Mouse (Mus musculus): Measurements from ENCODE around the gene Wbp1. TPM values are rescaled to one million over a fixed set of nuclear protein-coding genes. Genes with fewer than 3 reads are reported as not detected.
A peak's percentile ranks its signal among the peaks of the same experiment; 100 is the strongest.

Gene Wbp1
- total and polyA plus RNA-seq, 3 experiments = 19.3 to 27.5 (median 24.1) TPM

- in situ Hi-C loops (cut with MboI; ENCODE audit: low pct_ligation_motif_present, low pct_unique_long_range_greater_than_20kb, low sequenced_read_pairs) (no loop called here), dilution Hi-C loops (cut with MboI; ENCODE audit: extremely low pct_ligation_motif_present, extremely low pct_unique_long_range_greater_than_20kb, low sequenced_read_pairs) (no loop called here)
- H3K9ac ChIP-seq (ENCODE audit: insufficient read depth, low read depth) = peak overlapping the region; percentile 59
- peaks cover 3 to 19% of the 10 kb centered on the region in 2 experiments; a peak in 3 of 4 replicates for H3K4me1 ChIP-seq (ENCODE audit: control insufficient read depth in 1 of 2, insufficient read depth in 2 of 2)
- peaks cover 3% of the 10 kb centered on the region for H3K27me3 ChIP-seq (replicated peaks)
- DNase-seq (ENCODE audit: extremely low read depth) = peak; percentile 97
- H3K36me3 ChIP-seq (replicated peaks in 1 of 2; ENCODE audit: control insufficient read depth in 1 of 2, insufficient read depth in 1 of 2, low read length in 1 of 2) = peaks cover 11 to 34% of the 10 kb centered on the region in 2 experiments
- no peaks in the 10 kb centered on the region for H3K79me2 ChIP-seq (replicated peaks; ENCODE audit: control insufficient read depth, extremely low read depth, insufficient read depth, poor library complexity, severe bottlenecking)
- TF ChIP-seq TCF12 (IDR thresholded peaks at IDR 0.05; ENCODE audit: low read depth, low read length) = peak; percentile 26
- no peak for TF ChIP-seq CHD1 (IDR thresholded peaks at IDR 0.05; ENCODE audit: low read depth, low read length)
- TF ChIP-seq ELF1 (IDR thresholded peaks at IDR 0.05; ENCODE audit: low read depth, low read length) = peak; percentile 94
- no peak for TF ChIP-seq USF2 (conservative IDR thresholded peaks at IDR 0.05; ENCODE audit: low read depth, low read length)
- peak in 1 of 2 experiments; percentile 82; a peak in 2 of 4 replicates for TF ChIP-seq CTCF (conservative IDR thresholded peaks at IDR 0.05 in 1 of 2, IDR thresholded peaks at IDR 0.05 in 1 of 2; ENCODE audit: low read depth in 2 of 2, low read length in 2 of 2)
- 0 out of 2 replicates have a peak, but pooled peaks have one; percentile 42 for TF ChIP-seq KAT2A (IDR thresholded peaks at IDR 0.05; ENCODE audit: insufficient replicate concordance, low read length)
- peak; percentile 17; the same call in 1 of the 2 replicates for TF ChIP-seq IRF4 (IDR thresholded peaks at IDR 0.05; ENCODE audit: low read depth, low read length)
- no peak for TF ChIP-seq ZKSCAN1 (IDR thresholded peaks at IDR 0.05; ENCODE audit: borderline replicate concordance, low read depth, low read length)
- 0 out of 2 replicates have a peak, but pooled peaks have one; percentile 22 for TF ChIP-seq MYC (IDR thresholded peaks at IDR 0.05; ENCODE audit: low read depth, low read length)
- TF ChIP-seq JUND (conservative IDR thresholded peaks at IDR 0.05; ENCODE audit: low read depth, low read length) = no peak
- no peak for TF ChIP-seq ZMIZ1 (IDR thresholded peaks at IDR 0.05; ENCODE audit: low read depth, low read length)
- TF ChIP-seq POLR2A (IDR thresholded peaks at IDR 0.05; ENCODE audit: low read depth, low read length) = peak; percentile 66
- no peak for TF ChIP-seq TBP (conservative IDR thresholded peaks at IDR 0.05; ENCODE audit: low read depth, low read length)
- TF ChIP-seq MAX (IDR thresholded peaks at IDR 0.05; ENCODE audit: low read length) = 0 out of 2 replicates have a peak, but pooled peaks have one; percentile 17
- TF ChIP-seq SMC3 (IDR thresholded peaks at IDR 0.05; ENCODE audit: low read depth, low read length) = peak; percentile 84
- no peak for TF ChIP-seq MEF2A (IDR thresholded peaks at IDR 0.05; ENCODE audit: borderline replicate concordance, low read depth, low read length)
- TF ChIP-seq GABPA (IDR thresholded peaks at IDR 0.05; ENCODE audit: insufficient replicate concordance, low read depth, low read length) = no peak
- no peak for TF ChIP-seq MAFK (IDR thresholded peaks at IDR 0.05; ENCODE audit: insufficient replicate concordance, low read length)
- TF ChIP-seq RAD21 (IDR thresholded peaks at IDR 0.05; ENCODE audit: low read depth, low read length) = peak; percentile 55
- TF ChIP-seq HCFC1 (IDR thresholded peaks at IDR 0.05; ENCODE audit: low read depth, low read length) = peak; percentile 66; the same call in 1 of the 2 replicates
- TF ChIP-seq ETS1 (conservative IDR thresholded peaks at IDR 0.05; ENCODE audit: low read depth, low read length) = no peak
- TF ChIP-seq USF1 (IDR thresholded peaks at IDR 0.05; ENCODE audit: low read depth, low read length) = no peak
- TF ChIP-seq NRF1 (IDR thresholded peaks at IDR 0.05; ENCODE audit: low read depth, low read length) = peak; percentile 94
- peak; percentile 76 for TF ChIP-seq NELFE (IDR thresholded peaks at IDR 0.05; ENCODE audit: low read depth, low read length)
- TF ChIP-seq E2F4 (IDR thresholded peaks at IDR 0.05; ENCODE audit: insufficient replicate concordance, low read depth, low read length) = no peak; the same call in 1 of the 2 replicates
- TF ChIP-seq MXI1 (IDR thresholded peaks at IDR 0.05; ENCODE audit: low read depth, low read length) = no peak; the same call in 1 of the 2 replicates
- no peak; the same call in 1 of the 2 replicates for TF ChIP-seq MAZ (IDR thresholded peaks at IDR 0.05; ENCODE audit: low read depth, low read length)
- TF ChIP-seq ZNF384 (IDR thresholded peaks at IDR 0.05; ENCODE audit: low read depth, low read length) = no peak
- TF ChIP-seq CHD2 (IDR thresholded peaks at IDR 0.05; ENCODE audit: low read length) = peak; percentile 22; the same call in 1 of the 2 replicates
- TF ChIP-seq SIN3A (IDR thresholded peaks at IDR 0.05; ENCODE audit: low read length) = peak; percentile 13
- peak overlapping the region; percentile 68 for H3K4me2 ChIP-seq (ENCODE audit: insufficient read depth, low read depth, poor library complexity, severe bottlenecking)
- peak overlapping the region; percentile 84 to 89 (median 84) for H3K4me3 ChIP-seq (replicated peaks in 1 of 3; ENCODE audit: low read depth in 2 of 3, low read length in 2 of 3, poor library complexity in 1 of 3)
- H3K9me3 ChIP-seq (replicated peaks; ENCODE audit: low read length) = no peaks in the 10 kb centered on the region
- peak overlapping the region; percentile 87 for H3K27ac ChIP-seq (ENCODE audit: insufficient read depth, low read depth)
These were observed 43.0 kb downstream of the Wbp1 start for GRCm38 (mm10) chr6:83078324-83078858.
